Mouse (Mus musculus) testis, adult 2 months (tissue): ENCODE measurements at regions not wholly inside any gene's neighbourhood (a gene's known extent, or its start where the extent isn't known, plus 50 kb on each side); places are given as distances from the start of the nearest gene placed in this dataset.

ENCODE experiments used
- H3K27ac ChIP-seq: fragments of 200-500 bp; 2 replicates; pipeline ENCODE4 v1.5.1; 2012; ENCODE audit warnings: low read depth, low read length; ENCODE audit not compliant: control insufficient read depth, insufficient read depth
- H3K27me3 ChIP-seq: fragments of 200-500 bp; 2 replicates; pipeline ENCODE4 v1.6.1; 2012; ENCODE audit warnings: mild to moderate bottlenecking, low read length, moderate library complexity; ENCODE audit not compliant: control insufficient read depth, insufficient read depth
- H3K36me3 ChIP-seq: fragments of 200-500 bp; 2 replicates; pipeline ENCODE4 v1.6.1; 2012; ENCODE audit warnings: mild to moderate bottlenecking, low read length; ENCODE audit not compliant: control insufficient read depth, insufficient read depth
- H3K4me1 ChIP-seq: fragments of 200-500 bp; 2 replicates; pipeline ENCODE4 v1.6.1; 2012; ENCODE audit warnings: low read length; ENCODE audit not compliant: control insufficient read depth, insufficient read depth
- H3K4me3 ChIP-seq: fragments of 200-500 bp; 2 replicates; pipeline ENCODE4 v1.5.1; 2012; ENCODE audit warnings: low read depth, mild to moderate bottlenecking, low read length, moderate library complexity, mixed read lengths; ENCODE audit not compliant: control insufficient read depth
- CTCF ChIP-seq: fragments of 200-500 bp; IDR thresholded peaks from 2 replicates; pipeline ENCODE4 v1.5.1; 2012; ENCODE audit warnings: low read depth, mild to moderate bottlenecking, inconsistent platforms, low read length, moderate library complexity; ENCODE audit not compliant: control insufficient read depth, insufficient read depth, insufficient replicate concordance
- POLR2A ChIP-seq: fragments of 200-500 bp; IDR thresholded peaks from 2 replicates; pipeline ENCODE4 v1.6.1; 2012; ENCODE audit warnings: low read depth, mild to moderate bottlenecking, inconsistent platforms, low read length, moderate library complexity; ENCODE audit not compliant: control insufficient read depth

DNA sequence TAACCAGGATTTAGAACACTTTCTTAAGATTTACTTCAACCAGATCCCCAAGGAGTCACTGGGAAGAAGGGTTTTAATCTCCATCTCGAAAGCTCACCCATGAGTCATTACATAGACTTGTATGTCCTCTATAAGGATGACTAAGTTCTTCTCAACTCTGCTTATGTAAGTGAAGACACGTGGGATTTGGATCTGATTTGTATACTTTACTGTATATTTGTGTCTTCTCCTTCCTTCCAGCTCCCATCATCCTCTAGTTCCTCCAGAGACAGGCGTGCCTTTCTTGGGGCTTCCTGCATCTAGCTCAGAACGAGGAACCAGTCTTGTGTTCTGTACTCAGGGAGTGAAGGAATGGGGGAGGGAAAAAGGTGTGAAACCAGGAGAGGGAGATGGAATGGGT, 127.5 kb upstream of the Rnaseh2b start:
- no peaks in the 10 kb centered on the region for H3K27me3 ChIP-seq
- no peak overlapping the region for H3K4me3 ChIP-seq
- no peaks in the 10 kb centered on the region for H3K4me1 ChIP-seq
- H3K36me3 ChIP-seq: no peaks in the 10 kb centered on the region
- no peak overlapping the region for H3K27ac ChIP-seq
- TF ChIP-seq POLR2A (no peak), CTCF (no peak)

GRCm38 (mm10) chr14:62166006-62166405, 126.4 kb upstream of the Rnaseh2b start:
- Histone ChIP-seq H3K36me3 (no peaks in the 10 kb centered on the region), H3K27me3 (no peaks in the 10 kb centered on the region), H3K27ac (no peak overlapping the region), H3K4me1 (no peaks in the 10 kb centered on the region), H3K4me3 (no peak overlapping the region)
- TF ChIP-seq CTCF: no peak
- TF ChIP-seq POLR2A: no peak

DNA sequence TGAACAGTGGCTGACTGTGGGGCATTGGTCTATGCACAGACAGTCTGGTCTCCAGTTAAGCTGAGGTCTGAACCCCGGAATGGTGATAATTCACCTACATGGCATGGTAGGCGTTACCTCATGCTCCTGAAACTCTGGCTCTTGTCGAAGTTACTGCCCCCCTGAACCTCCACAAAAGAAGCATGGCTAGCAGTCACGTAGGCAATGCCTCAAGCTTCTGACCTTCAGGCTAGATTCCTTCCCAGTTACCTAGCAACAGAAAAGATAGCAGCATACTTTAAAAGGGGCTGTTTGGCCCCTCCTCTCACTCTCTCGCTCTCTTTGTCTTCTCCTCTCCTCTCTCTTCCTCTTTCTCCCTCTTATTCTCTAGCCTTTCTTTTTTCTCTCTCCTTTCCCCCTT, 125.8 kb upstream of the Rnaseh2b start:
- Histone ChIP-seq H3K4me1 (no peaks in the 10 kb centered on the region), H3K36me3 (no peaks in the 10 kb centered on the region), H3K4me3 (no peak overlapping the region), H3K27ac (no peak overlapping the region), H3K27me3 (no peaks in the 10 kb centered on the region)
- TF ChIP-seq POLR2A (no peak), CTCF (no peak)

DNA sequence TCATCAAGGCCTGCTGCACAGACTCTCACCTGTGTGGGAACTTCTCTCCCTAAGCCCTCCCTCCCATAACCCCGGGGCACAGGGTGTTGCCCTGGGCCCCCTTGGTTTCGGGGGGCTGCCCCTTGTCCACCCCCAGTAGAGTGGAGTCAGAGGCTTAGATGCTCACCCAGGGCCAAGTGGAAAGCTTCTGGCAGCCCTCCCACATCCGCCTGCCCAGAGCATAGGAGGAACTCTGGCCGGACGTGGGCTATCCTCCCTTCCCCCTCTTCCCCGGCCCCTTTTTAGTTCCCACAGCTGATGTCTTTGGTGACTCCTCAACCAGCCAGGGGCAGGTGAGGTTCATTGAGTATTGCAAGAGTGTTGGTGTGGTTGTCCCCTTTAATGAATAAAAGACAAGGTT, 125.3 kb upstream of the Rnaseh2b start:
- H3K27me3 ChIP-seq: no peaks in the 10 kb centered on the region
- H3K36me3 ChIP-seq: no peaks in the 10 kb centered on the region
- no peaks in the 10 kb centered on the region for H3K4me1 ChIP-seq
- TF ChIP-seq POLR2A (no peak), CTCF (no peak)
- H3K4me3 ChIP-seq: no peak overlapping the region
- no peak overlapping the region for H3K27ac ChIP-seq

DNA sequence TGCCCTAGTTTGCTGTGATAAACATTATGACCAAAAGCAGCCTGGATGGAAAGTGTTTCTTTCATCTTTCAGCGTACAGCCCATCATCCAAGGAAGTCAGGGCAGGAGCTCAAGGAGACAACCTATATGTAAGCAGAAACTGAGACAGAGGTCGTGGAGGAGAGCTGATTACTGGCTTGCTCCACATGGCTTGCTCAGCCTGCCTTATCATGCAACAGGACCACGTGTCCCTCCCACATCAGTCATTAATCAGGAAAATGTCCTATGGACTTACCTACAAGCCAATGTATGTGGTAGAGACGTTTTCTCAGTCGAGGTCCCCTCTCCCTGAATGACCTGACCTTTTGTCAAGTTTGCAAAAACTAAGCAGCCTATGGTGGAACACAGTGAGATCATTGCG, 123.7 kb upstream of the Rnaseh2b start:
- TF ChIP-seq POLR2A: no peak
- no peak for TF ChIP-seq CTCF
- no peaks in the 10 kb centered on the region for H3K36me3 ChIP-seq
- H3K27me3 ChIP-seq: no peaks in the 10 kb centered on the region
- no peak overlapping the region for H3K27ac ChIP-seq
- no peak overlapping the region for H3K4me3 ChIP-seq
- no peaks in the 10 kb centered on the region for H3K4me1 ChIP-seq

- H3K36me3 ChIP-seq: no peaks in the 10 kb centered on the region
- TF ChIP-seq POLR2A (no peak), CTCF (no peak)
- no peak overlapping the region for H3K4me3 ChIP-seq
- no peaks in the 10 kb centered on the region for H3K27me3 ChIP-seq
- H3K27ac ChIP-seq: no peak overlapping the region
- H3K4me1 ChIP-seq: no peaks in the 10 kb centered on the region
Observed at GRCm38 (mm10) chr14:62170385-62170784, 122.0 kb upstream of the Rnaseh2b start.

DNA sequence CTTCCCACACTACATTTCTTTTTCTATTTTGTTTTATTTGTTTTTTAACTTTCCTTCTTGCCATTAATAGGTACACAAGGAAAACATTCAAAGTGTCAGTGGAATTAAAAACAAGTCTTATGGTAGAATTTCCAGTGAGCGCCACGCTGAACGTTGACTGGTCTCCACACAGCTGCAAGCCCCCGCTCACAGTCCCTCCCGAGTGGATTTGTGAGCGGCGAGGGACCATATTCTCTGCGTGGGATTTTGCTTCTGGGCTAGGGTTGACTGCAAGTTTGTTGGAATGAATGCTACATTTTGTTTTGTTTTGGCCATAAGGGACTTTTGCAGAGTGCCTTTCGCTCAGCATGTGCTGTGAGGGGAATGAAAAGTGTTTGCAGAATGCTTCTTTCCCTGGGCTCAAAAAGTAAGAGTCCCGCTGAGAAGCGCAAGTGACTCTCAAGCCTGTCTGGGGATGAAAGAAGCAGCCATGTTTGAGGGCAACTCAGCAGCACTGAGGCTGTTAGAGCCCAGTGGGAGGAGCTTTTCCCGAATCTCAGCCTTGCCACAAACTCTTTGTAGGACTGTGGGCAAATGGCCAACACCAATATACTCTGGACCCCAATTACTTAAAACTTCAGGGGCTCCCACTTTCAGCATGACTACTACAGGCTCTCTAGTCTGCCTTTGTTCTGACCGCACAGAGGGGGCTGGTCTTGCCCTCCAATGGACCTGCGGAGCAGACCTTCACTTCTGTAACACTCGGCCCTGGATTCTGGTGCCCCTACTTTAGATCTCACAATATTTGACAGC, 120.9 kb upstream of the Rnaseh2b start:
- TF ChIP-seq POLR2A (no peak), CTCF (no peak)
- no peaks in the 10 kb centered on the region for H3K4me1 ChIP-seq
- H3K27ac ChIP-seq: no peak overlapping the region

More for the DNA sequence above, 120.9 kb upstream of the Rnaseh2b start:
- Histone ChIP-seq H3K36me3 (no peaks in the 10 kb centered on the region), H3K27me3 (no peaks in the 10 kb centered on the region), H3K4me3 (no peak overlapping the region)
